Mouse (Mus musculus): ENCODE results near the gene Ptprj. TPM values are rescaled to one million over a fixed set of nuclear protein-coding genes. Genes with fewer than 3 reads are reported as not detected.

Gene Ptprj
- polyA plus RNA-seq, 1 experiment from 2014 or later, result 2.1 TPM

DNA sequence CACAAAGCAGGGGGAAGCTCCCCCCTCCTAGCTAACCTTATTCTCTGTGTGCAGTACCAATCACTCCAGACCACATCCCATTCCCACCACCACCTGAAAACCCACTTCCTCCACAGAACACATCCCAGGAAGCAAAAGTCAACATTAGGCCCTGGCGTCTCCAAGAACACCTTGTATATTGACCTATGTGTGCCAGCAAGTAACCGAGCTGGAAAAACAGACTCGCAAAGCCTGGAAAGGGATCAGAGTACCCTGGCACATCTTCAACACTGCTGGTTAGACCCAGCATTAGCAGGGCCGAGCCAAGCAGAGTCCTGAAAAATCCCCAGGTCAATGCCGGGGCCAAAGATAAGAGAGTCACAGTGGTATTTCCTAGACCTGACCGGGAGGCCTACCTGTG is 58.0 kb downstream of the Ptprj start:
- WGBS, result 63% methylated on average over 6 of the region's 6 CpGs
- ATAC-seq (ENCODE audit: low FRiP score, low TSS enrichment), result peak; percentile 55; the same call in 1 of the 2 replicates
- no peaks in the 10 kb centered on the region for H3K9me3 ChIP-seq (ENCODE audit: control insufficient read depth, low read length)
- no peak overlapping the region for H3K4me2 ChIP-seq (replicated peaks; ENCODE audit: low read depth)
- 0 out of 2 replicates have a peak overlapping the region, but pooled peaks have one; percentile 24 for H3K27ac ChIP-seq (replicated peaks)
- TF ChIP-seq EP300 (optimal IDR thresholded peaks at IDR 0.05), result no peak
- no peak for TF ChIP-seq CTCF (IDR thresholded peaks at IDR 0.05; ENCODE audit: low read depth)
- no peaks in the 10 kb centered on the region for H3K36me3 ChIP-seq (ENCODE audit: control insufficient read depth, insufficient read depth, low read length)
- H3K9ac ChIP-seq (ENCODE audit: low read length), result no peak overlapping the region
- peak; percentile 51 for DNase-seq (ENCODE audit: low spot score)
- no peaks in the 10 kb centered on the region for H3K27me3 ChIP-seq (ENCODE audit: control insufficient read depth, insufficient read depth, low read length)
- H3K4me1 ChIP-seq (replicated peaks; ENCODE audit: control insufficient read depth, insufficient read depth), result peaks cover 6% of the 10 kb centered on the region
- no peak overlapping the region for H3K4me3 ChIP-seq (ENCODE audit: low read depth, low read length)

DNA sequence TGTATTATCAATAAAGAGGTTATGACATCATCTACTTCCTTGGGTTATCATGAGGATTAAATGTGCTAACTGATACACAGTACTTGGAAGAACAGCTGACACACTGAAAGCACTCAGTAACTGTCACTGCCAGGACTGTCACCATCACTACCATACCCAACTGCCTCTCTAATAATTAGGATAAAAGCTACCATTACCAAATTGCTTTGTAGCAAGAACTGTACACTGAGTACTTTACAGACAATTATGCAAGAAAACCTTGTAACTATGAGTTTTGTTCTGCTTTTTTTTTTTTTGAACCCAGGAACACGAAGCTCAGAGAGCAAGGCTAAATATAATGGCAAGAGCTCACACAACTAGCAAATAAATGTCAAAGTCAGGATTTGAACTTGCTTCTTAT is 58.5 kb downstream of the Ptprj start:
- Histone ChIP-seq H3K9me3 (ENCODE audit: control insufficient read depth, low read length) (no peaks in the 10 kb centered on the region), H3K9ac (ENCODE audit: low read length) (no peak overlapping the region), H3K27me3 (ENCODE audit: control insufficient read depth, insufficient read depth, low read length) (no peaks in the 10 kb centered on the region), H3K4me2 (replicated peaks; ENCODE audit: low read depth) (no peak overlapping the region), H3K27ac (replicated peaks) (no peak overlapping the region), H3K4me1 (replicated peaks; ENCODE audit: control insufficient read depth, insufficient read depth) (peaks cover 5% of the 10 kb centered on the region; the same call in 1 of the 2 replicates), H3K4me3 (ENCODE audit: low read depth, low read length) (no peak overlapping the region), H3K36me3 (ENCODE audit: control insufficient read depth, insufficient read depth, low read length) (no peaks in the 10 kb centered on the region)
- DNase-seq (ENCODE audit: low spot score) (no peak), ATAC-seq (ENCODE audit: low FRiP score, low TSS enrichment) (no peak)
- WGBS, result 71% methylated on average over 1 of the region's 1 CpGs
- no peak for TF ChIP-seq CTCF (IDR thresholded peaks at IDR 0.05; ENCODE audit: low read depth)
- TF ChIP-seq EP300 (optimal IDR thresholded peaks at IDR 0.05), result no peak

DNA sequence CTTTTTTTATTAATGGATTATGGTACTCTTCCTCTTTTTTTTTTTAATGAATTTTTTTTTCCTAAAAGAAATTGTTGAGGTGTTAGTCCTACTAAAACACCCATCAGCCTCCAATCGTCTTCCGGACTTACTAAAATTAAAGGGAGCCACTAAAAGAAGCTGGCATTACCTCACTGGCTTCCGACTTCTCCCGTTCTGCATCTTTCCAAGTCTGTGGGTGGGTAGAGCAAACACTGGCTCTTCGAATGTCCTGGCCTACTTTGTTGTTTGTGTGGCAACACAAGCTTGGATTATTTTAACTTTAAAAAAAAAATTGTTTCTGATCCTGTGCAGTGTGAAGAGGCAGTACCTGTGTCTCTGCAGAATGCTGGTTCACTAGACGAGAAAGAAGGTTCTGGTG is 62.2 kb downstream of the Ptprj start:
- Histone ChIP-seq H3K4me3 (ENCODE audit: low read depth, low read length) (no peak overlapping the region), H3K4me2 (replicated peaks; ENCODE audit: low read depth) (no peak overlapping the region), H3K4me1 (replicated peaks; ENCODE audit: control insufficient read depth, insufficient read depth) (peaks cover 3% of the 10 kb centered on the region; the same call in 1 of the 2 replicates), H3K9ac (ENCODE audit: low read length) (no peak overlapping the region), H3K9me3 (ENCODE audit: control insufficient read depth, low read length) (no peaks in the 10 kb centered on the region), H3K27ac (replicated peaks) (no peak overlapping the region), H3K27me3 (ENCODE audit: control insufficient read depth, insufficient read depth, low read length) (no peaks in the 10 kb centered on the region), H3K36me3 (ENCODE audit: control insufficient read depth, insufficient read depth, low read length) (no peaks in the 10 kb centered on the region)
- ATAC-seq (ENCODE audit: low FRiP score, low TSS enrichment) (no peak), DNase-seq (ENCODE audit: low spot score) (no peak)
- WGBS, result 82% methylated on average over 6 of the region's 6 CpGs
- TF ChIP-seq EP300 (optimal IDR thresholded peaks at IDR 0.05) (no peak), CTCF (IDR thresholded peaks at IDR 0.05; ENCODE audit: low read depth) (no peak)

DNA sequence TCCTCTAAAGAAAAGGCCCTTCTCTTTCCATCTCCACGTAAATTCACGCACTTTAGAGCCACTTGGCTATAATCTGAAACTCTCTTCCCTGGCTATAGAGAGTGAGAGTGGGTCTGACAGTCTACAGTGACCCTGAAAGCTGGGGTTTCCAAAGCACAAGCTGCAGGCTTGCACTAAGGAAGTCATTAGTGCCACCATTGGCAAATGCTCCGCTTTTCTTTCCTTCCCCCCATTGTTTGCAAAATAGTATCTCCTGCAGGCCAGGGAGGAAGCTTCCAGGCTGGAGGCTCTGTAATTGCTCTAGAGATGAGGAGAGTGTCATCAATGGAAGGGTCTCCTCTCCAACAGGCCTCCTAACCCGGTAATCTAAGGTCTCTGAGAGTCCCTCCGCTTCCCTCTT is 65.5 kb downstream of the Ptprj start:
- WGBS, result 84% methylated on average over 5 of the region's 5 CpGs
- Histone ChIP-seq H3K4me1 (replicated peaks; ENCODE audit: control insufficient read depth, insufficient read depth) (no peaks in the 10 kb centered on the region; the same call in 1 of the 2 replicates), H3K4me2 (replicated peaks; ENCODE audit: low read depth) (no peak overlapping the region), H3K9me3 (ENCODE audit: control insufficient read depth, low read length) (no peaks in the 10 kb centered on the region), H3K27ac (replicated peaks) (no peak overlapping the region), H3K36me3 (ENCODE audit: control insufficient read depth, insufficient read depth, low read length) (no peaks in the 10 kb centered on the region), H3K27me3 (ENCODE audit: control insufficient read depth, insufficient read depth, low read length) (no peaks in the 10 kb centered on the region), H3K4me3 (ENCODE audit: low read depth, low read length) (no peak overlapping the region), H3K9ac (ENCODE audit: low read length) (no peak overlapping the region)
- DNase-seq (ENCODE audit: low spot score) (no peak), ATAC-seq (ENCODE audit: low FRiP score, low TSS enrichment) (no peak)
- TF ChIP-seq EP300 (optimal IDR thresholded peaks at IDR 0.05) (no peak), CTCF (IDR thresholded peaks at IDR 0.05; ENCODE audit: low read depth) (no peak)

DNA sequence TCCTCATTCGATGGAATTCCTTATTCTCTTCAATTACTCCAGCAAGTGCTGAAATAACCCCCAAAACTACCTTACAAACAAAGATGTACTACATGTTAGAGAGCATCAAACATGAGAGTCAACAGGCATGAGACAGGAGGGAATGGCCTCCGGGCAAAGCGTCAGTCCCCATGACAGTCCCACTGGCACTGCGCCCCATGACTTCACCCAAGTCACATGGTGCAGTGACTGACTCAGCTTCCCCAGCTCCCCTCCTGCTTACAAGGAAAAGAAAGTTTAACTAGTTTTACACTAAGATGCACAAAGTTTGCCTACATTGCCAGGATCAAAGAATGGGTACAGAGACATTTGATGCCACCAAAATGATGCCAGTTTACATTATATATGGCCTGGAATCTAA is 71.2 kb downstream of the Ptprj start:
- Histone ChIP-seq H3K4me1 (replicated peaks; ENCODE audit: control insufficient read depth, insufficient read depth) (peaks cover 3% of the 10 kb centered on the region; the same call in 1 of the 2 replicates), H3K27me3 (ENCODE audit: control insufficient read depth, insufficient read depth, low read length) (no peaks in the 10 kb centered on the region), H3K4me2 (replicated peaks; ENCODE audit: low read depth) (no peak overlapping the region), H3K9ac (ENCODE audit: low read length) (no peak overlapping the region), H3K4me3 (ENCODE audit: low read depth, low read length) (no peak overlapping the region), H3K36me3 (ENCODE audit: control insufficient read depth, insufficient read depth, low read length) (no peaks in the 10 kb centered on the region), H3K9me3 (ENCODE audit: control insufficient read depth, low read length) (no peaks in the 10 kb centered on the region), H3K27ac (replicated peaks) (no peak overlapping the region)
- no peak for TF ChIP-seq EP300 (optimal IDR thresholded peaks at IDR 0.05)
- 79% methylated on average over 4 of the region's 4 CpGs for WGBS
- no peak for DNase-seq (ENCODE audit: low spot score)
- no peak for ATAC-seq (ENCODE audit: low FRiP score, low TSS enrichment)

DNA sequence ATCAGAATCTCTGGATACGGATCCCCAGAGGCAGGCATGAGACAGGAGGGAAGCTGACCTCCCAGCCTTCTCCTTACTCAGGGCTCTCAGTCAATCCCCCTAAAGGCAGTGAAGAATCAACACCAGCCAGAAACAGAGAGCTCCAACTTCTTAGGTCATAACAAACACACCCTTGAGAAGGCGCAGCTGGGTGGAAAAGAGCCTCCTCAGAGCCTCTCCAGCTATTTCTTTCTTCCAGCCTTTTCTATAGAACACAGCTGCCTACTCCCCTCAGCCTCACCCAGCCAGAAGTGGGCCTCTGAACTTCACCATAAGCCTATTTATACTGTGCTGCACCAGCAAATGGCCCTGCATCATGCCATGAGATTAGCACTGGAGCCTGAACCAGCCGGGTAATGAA is 74.3 kb downstream of the Ptprj start:
- TF ChIP-seq EP300 (optimal IDR thresholded peaks at IDR 0.05), result no peak
- TF ChIP-seq CTCF (IDR thresholded peaks at IDR 0.05; ENCODE audit: low read depth), result no peak
- Histone ChIP-seq H3K9me3 (ENCODE audit: control insufficient read depth, low read length) (no peaks in the 10 kb centered on the region), H3K4me2 (replicated peaks; ENCODE audit: low read depth) (no peak overlapping the region), H3K27me3 (ENCODE audit: control insufficient read depth, insufficient read depth, low read length) (no peaks in the 10 kb centered on the region), H3K4me1 (replicated peaks; ENCODE audit: control insufficient read depth, insufficient read depth) (peaks cover 6% of the 10 kb centered on the region; the same call in 1 of the 2 replicates), H3K36me3 (ENCODE audit: control insufficient read depth, insufficient read depth, low read length) (no peaks in the 10 kb centered on the region), H3K27ac (replicated peaks) (peak overlapping the region; percentile 70), H3K9ac (ENCODE audit: low read length) (no peak overlapping the region), H3K4me3 (ENCODE audit: low read depth, low read length) (no peak overlapping the region)
- DNase-seq (ENCODE audit: low spot score) (peak; percentile 41), ATAC-seq (ENCODE audit: low FRiP score, low TSS enrichment) (peak; percentile 68)
- 14% methylated on average over 3 of the region's 3 CpGs for WGBS

Data from stomach, postnatal 0 days (tissue).